Mouse (Mus musculus): ENCODE results near the gene Prr7.

The Prr7 gene

GRCm38 (mm10) chr13:55478036-55478435 lies 14.0 kb downstream of the Prr7 start:
- DNase-seq (ENCODE audit: low spot score), result no peak

DNA sequence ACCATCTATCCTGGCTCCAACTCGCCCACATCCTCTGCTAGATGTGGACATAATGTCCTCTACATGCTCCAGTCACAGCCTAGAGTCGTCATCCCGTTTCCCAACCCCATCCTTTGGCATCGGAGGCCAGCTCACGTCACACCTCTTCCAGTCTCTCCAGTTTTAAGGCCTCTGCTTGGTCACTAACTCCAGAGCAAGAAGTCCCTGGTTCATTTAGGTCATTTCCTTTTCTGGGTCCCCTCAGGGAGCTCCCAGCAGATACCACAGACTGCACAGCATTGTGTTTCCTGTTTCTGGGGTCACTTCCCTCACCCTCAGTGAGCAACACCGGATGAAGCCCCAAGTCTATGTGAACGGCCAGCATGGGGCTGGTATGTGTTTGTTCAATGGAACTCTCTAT lies 14.9 kb downstream of the Prr7 start:
- no peak for DNase-seq (ENCODE audit: low spot score)

DNA sequence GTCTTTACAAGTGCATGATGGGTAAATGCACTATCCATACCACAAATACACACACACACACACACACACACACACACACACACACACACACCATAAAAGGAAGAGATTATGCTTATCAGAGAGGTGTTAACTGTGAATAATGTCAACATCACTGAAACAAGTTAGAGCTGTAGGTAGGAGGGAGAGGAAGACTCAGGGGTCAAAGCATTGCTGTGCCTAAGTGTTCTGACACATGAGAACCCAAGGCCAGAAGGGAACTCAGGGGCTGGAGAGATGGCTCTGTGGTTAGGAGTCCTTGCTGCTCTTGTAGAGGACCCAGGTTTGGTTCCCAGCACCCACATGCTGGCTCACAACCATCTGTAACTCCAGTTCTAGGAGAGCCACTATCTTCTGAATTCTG lies 15.9 kb downstream of the Prr7 start:
- DNase-seq (ENCODE audit: low spot score), result no peak

- DNase-seq (ENCODE audit: low spot score), result no peak
Measured at GRCm38 (mm10) chr13:55482542-55482941, 18.5 kb downstream of the Prr7 start.

DNA sequence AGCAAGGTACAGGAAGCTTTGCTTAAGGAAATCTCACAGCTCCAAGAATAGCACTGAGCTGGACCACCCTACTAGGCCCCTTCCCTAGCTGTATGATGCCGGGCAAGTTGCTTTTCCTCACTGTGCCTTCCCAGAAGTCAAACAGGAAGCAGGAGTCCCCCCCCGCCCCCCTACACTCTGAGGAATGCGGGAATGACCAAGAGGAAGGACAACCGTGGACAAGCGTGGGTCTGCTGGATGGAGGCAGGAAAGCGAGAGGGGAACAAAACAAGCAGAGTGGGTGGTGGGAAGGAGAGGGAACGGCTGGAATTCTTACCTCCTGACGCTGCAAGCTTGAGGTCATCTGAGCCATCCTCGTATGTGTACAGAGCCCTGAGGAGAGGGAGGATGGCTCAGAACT lies 19.0 kb downstream of the Prr7 start:
- DNase-seq (ENCODE audit: low spot score), result no peak

GRCm38 (mm10) chr13:55483593-55483992 lies 19.5 kb downstream of the Prr7 start:
- no peak for DNase-seq (ENCODE audit: low spot score)

GRCm38 (mm10) chr13:55484520-55485088 lies 20.5 kb downstream of the Prr7 start:
- DNase-seq (ENCODE audit: low spot score), result no peak

- no peak for DNase-seq (ENCODE audit: low spot score)
Measured at GRCm38 (mm10) chr13:55486029-55486794, 22.1 kb downstream of the Prr7 start.

DNA sequence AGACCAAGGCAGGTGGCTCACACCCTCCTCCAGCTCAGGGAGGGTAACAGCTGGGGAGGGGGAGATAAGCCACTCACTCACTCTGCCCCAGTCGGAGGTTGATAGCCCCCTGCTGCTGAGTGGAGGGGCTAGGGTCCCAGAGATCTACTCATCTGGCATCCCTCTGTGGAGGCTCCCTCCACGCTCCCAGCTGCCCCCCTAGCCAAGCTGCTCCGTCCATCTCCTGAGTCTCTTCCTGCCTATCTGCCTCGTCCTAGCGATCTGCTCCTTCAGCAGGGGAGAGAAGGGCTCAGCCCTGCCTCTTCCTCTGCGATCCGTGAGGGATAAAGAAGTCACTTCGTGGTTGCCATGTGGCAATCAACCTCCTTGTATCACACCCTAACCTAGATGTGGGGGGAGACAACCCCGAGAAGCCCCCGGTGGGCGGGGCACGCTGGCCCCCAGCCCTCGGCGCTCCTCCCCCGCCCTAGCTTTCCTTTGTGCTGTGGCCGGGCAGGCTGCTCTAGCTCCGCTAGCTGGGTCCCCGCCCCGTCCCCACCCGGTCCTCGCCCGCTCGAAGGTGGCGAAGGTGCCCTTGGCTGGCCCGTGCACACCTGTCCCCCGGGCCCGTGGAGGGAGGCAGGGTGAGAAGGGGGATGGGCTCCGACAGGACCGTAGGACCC lies 23.0 kb downstream of the Prr7 start:
- no peak for DNase-seq (ENCODE audit: low spot score)

- no peak for DNase-seq (ENCODE audit: low spot score)
Measured at GRCm38 (mm10) chr13:55487578-55488498, 23.8 kb downstream of the Prr7 start, which contains the start of gene Dbn1. Dbn1 (minus strand) TSS chr13:55488111.

- no peak for DNase-seq (ENCODE audit: low spot score)
Measured at GRCm38 (mm10) chr13:55494257-55494656, 30.2 kb downstream of the Prr7 start.

GRCm38 (mm10) chr13:55494883-55495621 lies 31.0 kb downstream of the Prr7 start:
- no peak for DNase-seq (ENCODE audit: low spot score)

DNA sequence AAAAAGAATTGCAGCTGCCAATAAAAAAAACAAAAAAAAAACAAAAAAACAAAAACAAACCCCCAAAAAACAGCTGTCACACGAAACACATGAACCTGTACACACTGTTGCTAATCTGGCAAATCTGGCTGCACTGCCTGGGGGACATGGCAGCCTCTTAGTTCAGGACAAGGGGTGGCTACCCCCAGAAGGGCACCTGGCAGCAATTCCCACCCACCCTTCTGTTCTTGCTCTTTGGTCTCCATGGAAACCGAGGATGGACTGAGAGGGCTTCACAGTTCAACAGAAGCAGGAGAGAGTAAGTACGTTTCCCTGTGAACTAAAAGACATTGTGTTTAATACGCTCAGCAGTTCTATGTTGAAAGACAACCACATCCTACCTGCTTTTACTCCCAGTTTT lies 31.6 kb downstream of the Prr7 start:
- no peak for DNase-seq (ENCODE audit: low spot score)

DNA sequence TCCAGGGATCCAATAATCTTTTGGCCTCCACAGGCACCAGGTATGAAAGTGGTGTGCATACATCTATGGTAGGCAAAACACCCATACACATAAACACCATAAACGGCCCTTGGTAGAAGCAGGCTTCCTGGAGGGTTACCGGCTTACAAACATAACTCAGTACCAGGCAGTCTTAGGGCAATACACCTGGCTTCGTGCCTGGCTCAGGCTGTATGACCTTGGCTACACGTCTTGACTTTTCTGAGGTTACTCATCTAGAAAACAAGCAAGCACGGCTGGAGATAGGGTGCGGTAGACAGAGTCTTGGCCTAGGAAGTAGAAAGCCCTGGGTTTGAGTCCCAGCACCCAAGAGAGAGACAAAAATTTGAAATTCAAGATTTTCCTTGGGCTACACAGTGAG lies 32.6 kb downstream of the Prr7 start:
- DNase-seq (ENCODE audit: low spot score), result no peak

- DNase-seq (ENCODE audit: low spot score), result no peak
Measured at GRCm38 (mm10) chr13:55498906-55499305, 34.8 kb downstream of the Prr7 start.

GRCm38 (mm10) chr13:55500575-55500974 lies 36.5 kb downstream of the Prr7 start:
- DNase-seq (ENCODE audit: low spot score), result no peak

DNA sequence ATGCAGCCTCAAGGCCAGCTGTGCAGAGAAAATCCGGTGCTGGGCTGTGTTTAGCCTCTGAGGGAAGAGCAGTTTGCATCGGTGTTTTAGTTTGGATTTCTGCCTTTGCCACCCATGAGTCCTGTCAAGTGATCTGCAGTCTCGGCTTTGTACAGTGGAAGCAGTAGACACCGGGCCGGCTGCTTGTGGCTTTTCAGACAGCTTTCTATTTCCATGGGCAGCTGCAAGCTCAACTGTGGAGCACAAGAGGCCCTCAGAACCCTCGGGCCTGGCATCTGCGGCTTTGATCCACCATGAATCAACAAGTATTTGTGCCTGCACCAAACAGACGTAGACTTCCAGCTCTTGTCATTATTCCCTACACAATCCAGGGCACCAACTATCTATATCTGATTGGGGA lies 38.3 kb downstream of the Prr7 start:
- no peak for DNase-seq (ENCODE audit: low spot score)

DNA sequence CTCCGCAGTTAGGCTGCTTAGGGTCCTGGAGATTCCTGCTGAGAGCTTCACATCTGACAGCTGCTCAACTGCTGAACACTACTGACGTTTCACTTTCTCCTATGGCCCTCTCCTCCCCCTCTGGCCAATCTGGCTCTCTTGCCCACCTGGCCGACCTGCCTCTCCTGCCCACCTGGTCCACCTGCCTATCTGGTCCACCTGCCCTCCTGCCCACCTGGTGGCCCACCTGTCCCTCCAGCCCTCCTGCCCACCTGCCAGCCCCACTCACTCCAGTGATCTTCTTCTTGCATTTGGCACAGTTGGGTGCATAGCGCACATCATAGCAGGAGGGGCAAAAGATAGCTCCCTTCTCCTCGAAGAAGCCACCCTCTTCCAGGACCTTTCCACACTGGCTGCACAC lies 40.3 kb downstream of the Prr7 start:
- no peak for DNase-seq (ENCODE audit: low spot score)

DNA sequence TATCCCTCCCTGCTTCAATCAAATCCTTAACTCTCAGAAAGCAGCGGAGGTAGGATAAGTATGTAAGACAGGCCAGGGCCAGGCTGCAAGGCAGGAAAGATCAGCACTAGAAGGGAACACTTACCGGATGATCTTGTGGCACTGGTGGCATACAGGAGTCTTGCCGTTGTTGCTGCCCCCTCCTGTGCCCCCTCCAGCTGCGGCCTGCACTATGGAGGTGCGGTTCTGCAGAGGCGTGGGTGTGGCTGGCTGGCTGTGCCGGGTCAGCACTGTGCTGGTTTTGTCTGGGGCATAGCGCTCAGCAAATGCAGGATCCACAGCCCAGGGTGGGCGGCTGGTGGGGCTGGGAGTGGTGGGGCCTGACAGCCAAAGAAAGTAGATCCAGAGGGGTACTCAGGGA lies 41.7 kb downstream of the Prr7 start:
- DNase-seq (ENCODE audit: low spot score), result no peak

DNA sequence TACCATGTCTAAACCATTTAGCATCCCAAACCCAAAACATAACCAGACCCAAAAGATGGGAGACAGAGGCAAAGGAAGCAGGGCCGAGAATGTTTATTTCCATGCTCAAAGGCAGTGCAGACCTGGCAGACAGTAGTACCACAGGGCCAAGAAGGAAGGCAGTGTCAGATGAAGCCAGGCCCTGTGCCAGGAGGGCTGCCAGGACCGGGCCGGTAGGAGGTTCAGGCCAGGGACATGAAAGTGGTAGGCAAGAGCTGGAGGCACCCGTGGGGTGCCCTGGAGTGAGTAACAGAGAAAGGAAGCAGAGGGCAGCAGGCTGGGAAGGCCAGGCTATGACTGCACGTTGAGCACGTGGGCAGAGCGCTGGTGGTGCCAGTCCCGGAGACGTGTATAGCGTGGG lies 42.6 kb downstream of the Prr7 start:
- no peak for DNase-seq (ENCODE audit: low spot score)

GRCm38 (mm10) chr13:55507877-55508276 lies 43.8 kb downstream of the Prr7 start:
- DNase-seq (ENCODE audit: low spot score), result no peak

DNA sequence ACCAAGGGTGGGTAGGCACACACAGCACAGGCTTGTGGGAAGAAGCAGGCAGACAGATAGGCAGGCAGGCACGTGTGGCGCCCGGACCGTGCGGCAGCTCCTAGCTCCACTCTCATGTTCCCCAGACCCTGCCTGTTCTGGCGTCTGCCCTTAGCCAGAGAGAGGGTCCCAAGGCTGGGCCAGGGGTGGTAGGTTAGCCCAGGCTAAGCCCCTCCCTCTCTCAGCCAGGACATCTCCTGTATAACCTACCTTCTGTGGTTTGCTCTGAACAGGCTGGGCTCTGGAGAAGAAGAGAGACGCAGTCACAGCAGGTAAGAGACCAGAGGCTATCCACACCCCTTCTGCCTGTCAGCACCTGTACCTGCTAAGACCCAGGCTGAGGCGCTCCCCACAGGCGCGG lies 44.5 kb downstream of the Prr7 start:
- DNase-seq (ENCODE audit: low spot score), result no peak
